Mouse (Mus musculus) heart, adult 2 months (tissue): ENCODE measurements around the gene Adamts7.

Experiments
- CTCF ChIP-seq: fragments of 200-600 bp; IDR thresholded peaks from 2 replicates; pipeline ENCODE4 v1.8.1; 2022; ENCODE audit warnings: antibody characterized with exemption, mild to moderate bottlenecking, moderate library complexity
- POLR2A ChIP-seq: fragments of 200-500 bp; IDR thresholded peaks from 2 replicates; pipeline ENCODE4 v1.6.1; 2011; ENCODE audit warnings: mild to moderate bottlenecking, low read depth, low read length, control low read depth; ENCODE audit not compliant: insufficient read depth

- TF ChIP-seq CTCF (no peak), POLR2A (no peak)
Measured at GRCm38 (mm10) chr9:90199611-90200010, 36.7 kb downstream of the Adamts7 start.
